Mouse (Mus musculus): ENCODE measurements around the gene Caml.
"Not testable (repeated sequence)": the region's sequence is repeated elsewhere in the genome, so short reads cannot be mapped to it uniquely, and the experiment has no call there.

The Caml gene

DNA sequence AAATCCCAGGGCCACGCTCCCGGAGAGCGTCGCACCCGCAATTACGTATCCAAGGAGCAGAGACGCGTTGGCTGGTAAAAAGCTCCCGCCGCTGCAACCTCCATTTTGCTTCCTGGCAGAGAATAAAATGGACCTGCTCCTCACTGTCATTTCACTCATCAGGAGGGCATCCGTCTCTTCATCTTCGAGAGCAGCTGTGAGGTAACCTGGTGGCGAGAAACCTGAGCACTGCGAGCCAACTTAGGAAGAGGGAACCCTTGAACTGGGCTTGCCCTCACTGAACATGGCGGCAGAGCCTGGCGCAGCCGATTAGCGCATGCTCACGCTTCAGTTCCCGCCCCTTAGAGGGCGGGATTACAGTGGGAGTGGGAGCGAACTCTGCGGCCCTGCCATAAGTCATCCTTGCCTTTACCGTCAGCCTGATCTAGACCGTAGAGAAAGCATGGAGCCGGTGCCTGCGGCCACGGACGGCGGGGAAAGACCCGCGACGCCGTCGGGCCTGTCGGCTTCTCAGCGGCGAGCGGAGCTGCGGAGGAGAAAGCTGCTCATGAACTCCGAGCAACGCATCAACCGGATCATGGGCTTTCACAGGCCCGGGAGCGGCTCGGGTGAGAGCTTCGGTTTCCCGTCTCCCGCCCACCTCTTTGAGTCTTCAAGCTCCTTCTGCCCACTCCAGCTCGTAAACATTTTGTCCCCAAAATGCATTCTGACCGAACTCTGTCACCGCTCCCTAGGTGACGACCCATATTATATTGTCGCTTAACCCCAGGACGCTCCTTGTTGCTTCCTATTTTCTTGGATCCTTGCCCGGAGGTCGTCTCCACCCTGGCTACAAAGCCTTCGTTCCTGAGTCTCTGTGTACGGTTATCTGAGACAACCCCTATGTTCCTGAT lies at the start of gene Caml:
Caml (plus strand) TSS at position 357 of the 893 bp plus-strand sequence.
- DNase-seq (ENCODE audit: low spot score): peak; percentile 86

DNA sequence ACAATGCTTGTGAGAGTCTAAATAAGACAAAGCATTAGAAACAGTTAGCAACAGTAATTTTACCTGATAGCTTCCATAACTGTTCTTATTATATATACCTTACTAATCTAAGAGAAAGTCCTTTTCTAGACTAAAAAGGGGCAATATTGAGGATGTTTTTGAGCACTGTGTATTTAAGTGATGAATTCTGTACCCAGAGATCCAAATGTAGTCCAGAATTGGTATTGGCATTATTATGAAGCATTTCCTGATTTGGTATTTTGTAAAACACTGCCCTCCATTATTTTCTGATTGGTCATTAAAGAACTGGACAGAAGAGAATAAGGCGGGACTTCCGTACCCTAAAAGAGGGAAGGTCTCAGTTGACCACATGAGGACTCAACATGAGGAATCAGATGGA lies 49.4 kb upstream of the Caml start, which contains the start of gene Tmed9:
Tmed9 (plus strand) TSS at position 301 of the 400 bp plus-strand sequence.
- DNase-seq (ENCODE audit: low spot score): no peak

DNA sequence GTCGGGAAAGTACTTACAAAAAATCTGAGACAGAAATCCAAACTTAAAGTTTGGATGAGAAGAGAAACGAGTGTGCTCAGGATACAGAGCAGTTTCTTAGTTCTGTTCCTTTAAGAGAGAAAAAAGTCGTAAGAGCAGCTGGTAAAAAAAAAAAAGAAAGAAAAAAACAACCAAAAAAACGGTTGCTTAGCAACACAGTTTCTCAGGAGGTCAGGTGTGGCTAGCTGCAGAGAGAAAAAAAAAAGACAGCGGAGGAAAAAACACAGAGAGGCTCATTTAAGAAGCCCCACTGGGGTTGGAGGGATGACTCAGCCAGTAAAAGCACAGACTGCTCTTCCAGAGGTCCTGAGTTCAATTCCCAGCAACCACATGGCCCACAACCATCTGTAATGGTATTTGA lies 48.5 kb upstream of the Caml start:
- no peak for DNase-seq (ENCODE audit: low spot score)

DNA sequence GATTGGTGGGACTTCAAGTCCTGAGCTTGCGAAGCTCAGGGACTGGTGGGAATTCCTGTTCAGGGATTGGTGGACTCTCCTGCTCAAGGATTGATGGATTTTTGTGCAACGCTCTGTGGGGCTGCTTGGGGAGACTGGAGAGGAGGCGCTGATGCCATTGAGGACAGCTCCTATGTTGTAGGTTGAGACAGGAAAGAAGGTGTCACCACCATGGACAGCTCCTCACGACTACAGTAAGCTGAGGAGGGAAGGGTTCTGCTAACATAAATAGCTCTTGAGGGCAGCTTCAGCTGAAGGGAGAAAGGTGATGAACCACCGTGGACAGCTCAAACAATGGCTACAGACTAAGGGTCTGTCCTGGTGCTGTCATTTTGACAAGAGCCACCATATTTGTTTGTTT lies 46.9 kb upstream of the Caml start:
- DNase-seq (ENCODE audit: low spot score): no peak

DNA sequence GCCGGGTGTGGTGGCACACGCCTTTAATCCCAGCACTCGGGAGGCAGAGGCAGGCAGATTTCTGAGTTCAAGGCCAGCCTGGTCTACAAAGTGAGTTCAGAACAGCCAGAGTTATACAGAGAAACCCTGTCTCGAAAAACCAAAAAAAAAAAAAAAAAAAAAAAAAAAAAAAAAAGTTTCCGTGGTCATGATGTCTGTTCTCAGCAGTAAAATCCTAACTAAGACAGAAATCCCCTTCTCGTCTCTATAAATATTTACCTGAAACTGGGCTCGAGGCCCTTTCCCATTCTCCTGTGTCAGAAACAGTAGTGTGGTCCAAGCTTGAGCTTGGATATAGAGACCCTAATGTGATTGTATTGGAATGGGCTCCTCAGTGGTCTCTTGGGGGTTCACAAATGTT lies 45.9 kb upstream of the Caml start:
- DNase-seq (ENCODE audit: low spot score): not testable (repeated sequence)

DNA sequence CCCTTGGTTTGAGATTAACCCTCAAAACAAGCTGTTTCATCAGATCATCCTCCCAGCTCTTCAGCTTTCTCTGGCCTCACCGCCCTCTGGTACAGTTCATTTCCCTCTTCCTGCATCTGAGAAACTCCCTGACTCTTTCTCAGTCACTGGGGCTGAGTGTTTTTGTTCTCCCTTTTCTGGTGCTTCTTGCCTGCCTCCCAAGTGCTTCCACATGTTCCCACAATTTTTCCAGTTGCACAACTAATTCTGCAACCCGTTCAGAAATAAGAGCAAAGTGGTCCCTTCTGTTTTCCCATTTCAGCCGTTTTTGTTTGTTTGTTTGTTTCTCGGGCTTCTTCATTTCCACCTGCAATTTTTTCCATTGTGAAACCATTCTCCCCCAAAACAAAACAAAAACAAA lies 44.7 kb upstream of the Caml start:
- DNase-seq (ENCODE audit: low spot score): no peak

DNA sequence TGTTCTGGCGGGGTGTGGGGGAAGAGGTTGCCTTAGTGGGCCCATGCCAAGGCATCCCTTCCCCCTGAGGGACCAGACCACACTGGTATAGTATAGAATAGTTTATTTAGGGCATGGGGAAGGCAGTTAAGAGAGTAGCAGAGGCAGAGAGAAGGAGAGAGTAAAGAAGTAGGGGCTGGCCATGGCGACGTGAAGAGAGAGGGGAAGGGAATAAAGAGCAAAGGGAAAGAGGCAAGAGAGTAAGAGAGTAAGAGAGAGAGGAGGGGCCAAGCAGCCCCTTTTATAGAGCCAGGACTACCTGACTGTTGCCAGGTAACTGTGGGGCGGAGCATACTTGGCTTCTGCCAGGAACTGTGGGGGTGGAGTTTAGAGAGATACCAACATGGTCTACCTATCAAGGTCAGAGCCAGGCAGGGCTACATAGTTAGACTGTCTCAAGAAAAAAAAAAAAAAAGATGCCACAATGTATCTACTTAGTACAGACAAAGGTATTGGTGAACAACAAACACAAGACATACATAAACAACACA lies 30.8 kb upstream of the Caml start:
- DNase-seq (ENCODE audit: low spot score): no peak

DNA sequence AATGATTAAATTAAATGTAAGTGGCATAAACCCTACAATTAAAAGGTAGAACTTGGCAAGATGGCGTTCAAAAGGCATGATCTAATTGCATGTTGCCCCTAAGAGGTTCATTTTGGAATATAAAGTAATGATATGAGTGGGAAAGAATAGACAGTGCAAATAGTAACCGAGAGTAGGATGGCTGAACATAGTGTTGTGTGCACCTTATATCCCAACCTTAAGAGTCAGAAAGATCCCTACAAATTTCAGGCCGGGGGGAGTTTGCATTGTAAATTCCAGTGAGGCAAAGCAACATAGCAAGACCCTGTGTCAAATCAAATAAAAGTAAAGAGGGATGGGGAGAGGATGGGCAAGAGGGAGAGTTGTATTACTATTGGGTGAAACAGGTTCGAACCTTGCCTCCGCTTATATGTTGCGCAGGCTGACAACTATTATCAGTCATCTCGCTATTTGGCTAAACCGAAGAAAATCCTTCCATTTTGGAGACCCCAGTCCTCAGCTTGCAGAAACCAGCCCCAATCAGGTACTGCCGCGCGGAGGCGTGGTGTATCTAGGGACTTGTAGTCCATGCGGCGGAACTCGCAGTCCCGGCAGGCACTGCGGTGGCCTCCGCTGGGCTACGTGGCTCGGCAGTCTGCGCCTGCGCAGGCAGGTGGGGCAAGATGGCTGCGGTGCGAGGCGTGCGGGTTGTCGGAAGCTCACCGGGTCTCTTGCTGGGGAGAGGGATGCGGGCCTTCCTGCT lies 30.1 kb upstream of the Caml start:
- DNase-seq (ENCODE audit: low spot score): peak; percentile 98

DNA sequence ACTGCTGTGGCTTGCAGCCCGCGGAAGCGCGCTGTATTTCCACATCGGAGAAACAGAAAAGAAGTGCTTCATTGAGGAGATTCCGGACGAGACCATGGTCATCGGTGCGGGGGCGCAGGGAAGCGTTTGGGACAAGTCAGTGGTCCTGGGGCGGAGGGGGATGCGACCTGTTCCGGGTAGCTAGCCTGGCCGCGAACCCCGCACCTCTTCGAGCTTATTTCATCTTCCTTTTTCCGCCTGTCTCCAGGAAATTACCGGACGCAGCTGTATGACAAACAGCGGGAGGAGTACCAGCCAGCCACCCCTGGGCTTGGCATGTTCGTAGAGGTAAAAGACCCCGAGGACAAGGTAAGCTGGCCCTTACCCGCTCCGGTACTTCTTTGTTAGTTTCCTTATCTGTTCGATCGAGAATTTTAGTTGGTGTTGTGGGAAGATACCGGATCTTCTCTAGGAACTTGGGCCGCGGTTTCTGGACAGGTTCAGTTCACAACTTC lies 29.5 kb upstream of the Caml start:
- DNase-seq (ENCODE audit: low spot score): no peak

DNA sequence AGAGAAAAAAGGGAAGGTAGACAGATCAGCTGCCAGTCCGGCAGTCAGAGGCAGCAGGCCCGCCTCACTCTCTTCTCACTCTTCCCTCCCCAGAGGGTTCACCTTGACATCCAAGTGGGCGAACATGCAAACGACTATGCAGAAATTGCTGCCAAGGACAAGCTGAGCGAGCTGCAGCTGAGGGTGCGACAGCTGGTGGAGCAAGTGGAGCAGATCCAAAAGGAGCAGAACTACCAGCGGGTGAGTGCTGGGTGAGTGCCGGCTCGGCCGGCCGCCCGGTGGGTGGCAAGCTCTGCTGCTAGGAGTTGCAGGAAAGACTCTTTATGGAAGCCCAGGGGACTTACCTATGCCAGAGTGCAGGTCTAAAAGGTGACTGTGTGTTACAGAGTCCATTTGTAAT lies 27.4 kb upstream of the Caml start:
- DNase-seq (ENCODE audit: low spot score): no peak

DNA sequence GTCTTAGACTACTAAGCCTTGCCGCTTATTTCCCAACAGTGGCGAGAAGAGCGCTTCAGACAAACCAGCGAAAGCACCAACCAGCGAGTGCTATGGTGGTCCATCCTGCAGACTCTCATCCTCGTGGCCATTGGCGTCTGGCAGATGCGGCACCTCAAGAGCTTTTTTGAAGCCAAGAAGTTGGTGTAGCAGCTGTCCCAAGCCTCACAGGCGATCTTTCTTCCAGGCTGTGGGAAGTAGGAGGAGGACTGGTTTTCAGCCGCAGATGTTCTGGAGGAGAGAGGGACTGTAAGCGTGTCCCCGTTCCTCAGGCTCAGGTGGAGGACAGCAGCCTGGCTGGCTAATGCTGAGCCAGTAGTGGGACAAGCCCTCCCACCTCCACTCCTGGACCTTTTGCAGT lies 26.0 kb upstream of the Caml start:
- no peak for DNase-seq (ENCODE audit: low spot score)

DNA sequence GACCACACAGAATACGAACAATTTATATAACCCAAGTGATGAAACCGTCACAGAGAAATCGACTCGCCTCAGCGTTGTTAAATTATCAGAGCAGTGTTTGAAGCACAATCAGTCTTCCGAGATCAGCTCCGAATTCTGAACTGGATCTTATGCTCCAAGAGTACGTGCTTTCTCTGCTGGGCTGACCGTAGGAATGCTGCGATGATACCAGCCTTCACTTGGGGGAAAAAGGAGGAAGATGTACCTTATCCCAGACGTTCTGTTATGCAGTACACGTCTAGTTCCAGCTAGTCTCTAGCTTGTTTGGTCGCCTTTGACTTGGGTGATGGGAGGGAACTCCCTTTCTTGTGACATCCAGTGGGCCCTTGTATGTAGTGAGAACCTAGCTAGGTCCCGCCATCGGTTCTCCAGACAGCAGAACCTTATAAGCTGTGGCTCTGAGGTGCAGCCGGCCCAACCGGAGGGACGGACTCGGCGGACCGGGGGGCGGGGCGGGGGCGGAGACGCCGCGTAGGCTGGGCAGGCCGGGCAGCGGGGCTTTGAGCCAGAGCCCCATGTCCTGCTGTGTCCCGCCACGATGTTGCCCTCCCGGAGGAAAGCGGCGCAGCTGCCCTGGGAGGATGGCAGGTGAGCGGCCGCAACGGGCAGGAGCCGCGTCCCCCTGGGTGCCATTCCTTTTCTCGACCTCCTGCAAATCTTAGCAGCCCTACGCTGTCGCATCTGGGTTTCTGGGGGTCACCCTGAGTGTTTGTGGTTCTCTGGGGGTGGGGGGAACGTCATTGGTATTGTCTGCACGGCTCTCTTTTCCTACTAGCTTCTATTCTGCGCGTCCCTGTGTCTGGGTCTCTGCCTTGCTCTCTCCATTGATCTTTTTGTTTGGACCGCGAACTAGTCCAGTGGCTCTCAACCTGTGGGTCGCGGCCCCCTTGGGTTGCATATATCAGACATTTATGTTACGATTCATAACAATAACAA lies 23.0 kb upstream of the Caml start, which contains the start of gene B4galt7:
B4galt7 (plus strand) TSS at position 331 of the 975 bp plus-strand sequence.
- DNase-seq (ENCODE audit: low spot score): peak; percentile 72

DNA sequence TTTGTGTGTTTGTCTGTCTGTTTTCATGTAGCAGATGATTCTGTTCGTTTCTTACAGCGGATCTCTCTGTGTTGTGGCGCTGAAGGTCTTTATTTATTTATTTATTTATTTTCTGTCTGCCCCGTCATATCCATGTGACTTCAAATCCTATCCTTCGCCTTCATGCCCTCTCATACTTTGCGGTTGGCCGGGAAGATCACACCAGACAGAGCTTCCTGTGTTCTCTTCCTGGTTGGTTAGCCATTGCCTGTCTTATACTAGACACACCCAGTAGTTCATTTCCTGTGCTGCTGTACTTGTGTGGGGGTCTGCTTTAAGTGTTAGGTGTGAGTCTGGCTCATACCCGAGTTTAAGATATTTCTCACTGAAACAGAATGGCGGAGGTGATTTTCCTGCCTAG lies 22.1 kb upstream of the Caml start:
- peak; percentile 66 for DNase-seq (ENCODE audit: low spot score)

DNA sequence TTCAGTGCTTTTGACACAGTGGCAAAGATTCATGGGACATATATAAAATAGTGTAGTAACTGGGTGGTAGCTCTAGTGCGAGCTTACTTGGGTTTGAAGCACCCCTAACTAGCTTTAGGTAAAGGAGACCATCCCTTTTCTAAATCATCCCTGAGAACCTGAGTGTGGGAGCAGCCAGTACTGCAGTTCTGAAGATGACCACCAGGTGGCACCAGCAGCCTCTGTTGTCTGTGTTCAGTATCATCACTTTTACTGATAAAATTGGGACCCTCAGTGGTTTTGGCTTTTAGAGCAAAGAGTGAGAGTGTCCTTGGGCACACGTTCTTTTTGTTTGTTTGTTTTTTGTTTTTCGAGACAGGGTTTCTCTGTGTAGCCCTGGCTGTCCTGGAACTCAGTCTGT lies 21.2 kb upstream of the Caml start:
- DNase-seq (ENCODE audit: low spot score): peak; percentile 76

DNA sequence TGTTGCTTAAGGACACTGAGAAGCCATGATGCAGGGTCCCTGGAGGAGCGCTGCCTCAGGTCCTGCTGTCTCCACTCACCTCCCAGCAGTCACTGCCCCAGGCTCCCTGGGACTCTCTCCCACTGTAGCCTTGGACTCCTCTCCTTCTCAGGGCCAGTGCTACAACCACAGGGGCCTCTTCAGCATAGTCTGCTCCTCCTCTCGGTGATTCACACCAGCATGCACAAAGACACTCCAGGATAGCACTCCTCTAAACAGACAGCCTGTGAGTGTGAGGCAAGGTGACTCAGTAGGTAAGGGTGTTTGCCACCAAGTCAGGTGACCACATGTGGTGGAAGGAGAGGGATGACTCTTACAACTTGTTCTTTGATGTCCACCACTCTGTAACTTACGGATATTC lies 18.2 kb upstream of the Caml start:
- DNase-seq (ENCODE audit: low spot score): no peak

DNA sequence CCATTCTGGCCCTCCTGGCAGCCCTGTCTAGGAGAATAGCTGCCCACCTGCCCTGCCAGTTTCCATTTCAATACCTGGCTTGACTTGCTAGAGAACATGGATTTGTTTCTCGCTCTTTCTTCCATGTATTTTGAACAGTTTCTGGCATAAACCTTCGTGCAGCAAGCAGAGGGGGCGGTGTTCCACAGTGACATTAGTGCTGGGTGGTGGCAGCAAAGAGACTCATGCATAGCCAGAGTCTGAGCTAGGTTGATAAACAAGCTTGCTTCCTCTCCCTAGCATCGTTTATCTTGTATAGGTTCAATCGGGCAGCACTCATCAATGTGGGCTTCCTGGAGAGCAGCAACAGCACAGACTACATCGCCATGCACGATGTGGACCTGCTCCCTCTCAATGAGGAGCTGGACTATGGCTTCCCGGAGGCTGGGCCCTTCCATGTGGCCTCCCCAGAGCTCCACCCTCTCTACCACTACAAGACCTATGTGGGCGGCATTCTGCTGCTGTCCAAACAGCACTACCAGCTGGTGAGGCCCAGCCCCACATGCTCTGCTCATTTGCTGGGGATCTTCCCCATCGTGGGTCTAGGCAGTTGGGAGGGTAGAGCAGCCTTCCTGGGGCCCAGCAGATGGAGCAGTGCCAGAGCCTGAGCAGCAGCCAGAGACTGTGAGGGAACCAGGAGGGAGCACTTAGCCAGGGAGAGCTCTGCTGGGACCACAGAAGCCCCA lies 15.7 kb upstream of the Caml start:
- DNase-seq (ENCODE audit: low spot score): no peak

DNA sequence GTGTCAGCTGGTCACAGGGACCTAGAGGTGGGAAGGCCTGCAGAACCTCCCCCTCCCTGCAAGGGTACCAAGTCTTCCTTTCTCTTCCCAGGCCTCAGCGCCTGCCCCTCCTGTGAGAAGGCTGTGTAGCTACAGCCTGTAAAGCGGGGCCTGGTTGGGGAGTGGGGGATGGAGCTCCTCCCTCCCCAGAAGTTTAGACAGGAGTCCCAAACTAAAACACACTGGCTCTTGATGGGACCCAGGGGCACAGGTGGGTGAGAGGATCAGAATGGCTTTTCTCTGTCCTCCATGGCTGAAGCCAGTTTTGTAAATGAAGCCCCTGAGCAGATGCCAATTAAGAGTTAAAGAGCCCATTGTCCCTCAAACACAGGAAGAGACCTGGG lies 15.2 kb upstream of the Caml start:
- no peak for DNase-seq (ENCODE audit: low spot score)

DNA sequence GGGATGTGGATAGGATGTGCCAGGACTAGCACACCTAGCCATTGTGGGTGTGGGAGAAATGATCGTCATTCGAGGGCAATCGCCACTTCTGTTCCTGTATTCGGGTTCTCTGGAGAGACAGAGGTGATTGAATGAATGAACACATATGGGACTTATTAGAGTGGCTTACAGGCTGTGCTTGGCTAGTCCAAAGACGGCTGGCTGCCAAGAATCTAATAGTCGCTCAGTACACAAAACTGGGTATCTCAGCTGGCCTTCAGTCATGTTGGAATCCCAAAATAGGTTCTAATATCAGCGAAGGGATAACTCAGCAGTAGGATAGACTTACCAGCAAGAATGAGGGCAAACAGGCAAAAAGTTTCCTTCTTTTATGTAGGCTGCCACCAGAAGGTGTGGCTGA lies 10.8 kb upstream of the Caml start:
- no peak for DNase-seq (ENCODE audit: low spot score)

DNA sequence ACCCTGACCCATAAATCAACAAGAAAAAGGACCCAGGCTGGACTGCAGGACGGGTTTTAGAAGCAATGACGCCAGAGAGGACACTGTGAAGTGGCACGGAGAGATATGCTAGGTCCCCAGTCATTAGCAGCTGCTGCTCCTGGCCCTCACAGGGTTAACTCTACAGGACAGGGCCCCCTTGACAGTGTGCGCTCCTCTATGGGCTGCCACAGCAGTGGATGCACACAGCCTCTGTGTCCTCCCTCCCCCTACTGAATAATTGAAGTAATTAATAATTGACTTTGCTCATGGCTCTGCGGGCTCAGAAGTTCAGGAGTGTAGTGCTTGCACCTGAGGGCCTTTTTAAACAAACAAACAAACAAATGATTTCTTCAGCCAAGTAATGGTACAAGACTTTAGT lies 9.3 kb upstream of the Caml start:
- DNase-seq (ENCODE audit: low spot score): no peak

DNA sequence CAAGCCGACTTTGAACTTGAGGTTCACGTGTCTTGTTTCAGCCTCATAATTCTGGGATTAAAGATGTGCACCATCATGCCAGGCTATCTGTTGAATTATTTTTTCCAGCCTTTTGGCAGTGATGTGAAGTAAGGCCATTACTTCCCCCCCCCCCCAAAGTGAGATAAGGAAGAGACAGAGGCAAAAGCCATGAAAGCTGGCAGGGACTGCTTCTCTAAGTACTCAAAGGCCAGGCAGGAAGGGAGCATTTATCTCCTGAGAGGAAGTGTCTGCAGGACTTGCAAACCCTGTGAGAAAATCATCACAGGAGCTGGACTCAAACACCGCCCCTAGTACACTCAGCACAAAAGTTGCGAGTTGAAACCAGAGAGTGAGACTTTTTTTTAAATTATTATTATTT lies 3.5 kb upstream of the Caml start:
- no peak for DNase-seq (ENCODE audit: low spot score)

DNA sequence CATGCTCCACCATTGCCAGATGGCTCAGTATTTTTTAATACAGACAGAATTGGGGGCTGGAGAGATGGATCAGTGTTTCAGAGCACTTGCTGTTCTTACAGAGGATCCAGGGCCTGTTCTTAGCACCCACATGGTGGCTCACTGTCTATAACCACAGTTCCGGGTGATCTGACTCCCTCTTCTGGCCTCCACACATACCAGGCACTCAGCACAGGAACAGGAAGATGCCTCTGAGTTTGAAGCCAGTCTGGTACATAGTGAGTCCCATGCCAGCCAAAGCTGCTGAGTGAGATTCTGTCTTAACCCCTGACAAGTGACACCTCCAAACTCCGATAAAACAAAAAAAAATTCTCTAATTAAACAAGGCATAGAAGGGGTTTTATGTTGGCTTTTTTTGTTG lies 2.5 kb upstream of the Caml start:
- no peak for DNase-seq (ENCODE audit: low spot score)
